Mouse (Mus musculus) liver, embryonic 16.5 days (tissue): ENCODE results near the gene Vash2. TPM values are rescaled to one million over a fixed set of nuclear protein-coding genes. Genes with fewer than 3 reads are reported as not detected.

Source experiments
- ATAC-seq: fragments of 200-750 bp; cut with Nextera tagmentation; 2 replicates; pipeline ENCODE4 v1.8.0; 2017; ENCODE audit warnings: low read depth, mild to moderate bottlenecking, moderate number of reproducible peaks, moderate library complexity
- H3K27ac ChIP-seq: fragments of 300-500 bp; sonication (generic); 2 replicates; pipeline ENCODE4 v1.5.1; 2014; ENCODE audit warnings: mild to moderate bottlenecking, low read length
- H3K27me3 ChIP-seq: fragments of 300-500 bp; sonication (generic); 2 replicates; pipeline ENCODE4 v1.6.1; 2014; ENCODE audit warnings: low read depth, low read length, mixed read lengths; ENCODE audit not compliant: control insufficient read depth, insufficient read depth
- H3K36me3 ChIP-seq: fragments of 300-500 bp; sonication (generic); 2 replicates; pipeline ENCODE4 v1.6.1; 2014; ENCODE audit warnings: mild to moderate bottlenecking; ENCODE audit not compliant: control insufficient read depth, insufficient read depth
- H3K4me1 ChIP-seq: fragments of 300-500 bp; sonication (generic); 2 replicates; pipeline ENCODE4 v1.6.1; 2014; ENCODE audit warnings: low read depth, low read length, mixed read lengths; ENCODE audit not compliant: control insufficient read depth
- H3K4me2 ChIP-seq: fragments of 300-500 bp; sonication (generic); 2 replicates; pipeline ENCODE4 v1.6.1; 2014; ENCODE audit warnings: low read depth, low read length, mixed read lengths
- H3K4me3 ChIP-seq: fragments of 300-500 bp; sonication (generic); 2 replicates; pipeline ENCODE4 v1.5.1; 2014; ENCODE audit warnings: low read depth, mild to moderate bottlenecking, low read length
- H3K9ac ChIP-seq: fragments of 300-500 bp; sonication (generic); 2 replicates; pipeline ENCODE4 v1.6.1; 2014; ENCODE audit warnings: low read depth, low read length
- H3K9me3 ChIP-seq: fragments of 300-500 bp; sonication (generic); replicated peaks from 2 replicates; pipeline ENCODE4 v1.6.1; 2016; ENCODE audit warnings: low read length; ENCODE audit not compliant: control insufficient read depth
- WGBS: fragments of 180-500 bp; shearing (Covaris S2); extraction: QIAGEN DNeasy Blood & Tissue Kit; methylation state at CpG from one replicate; pipeline ENCODE4 v1.1.7; 2014; ENCODE audit not compliant: insufficient replicate concordance; 5-methylcytosine and 5-hydroxymethylcytosine counted together
- polyA plus RNA-seq: library from polyadenylated mRNA; unstranded; fragments of >200 nt; fragmentation: Nextera tagmentation; extraction: Ambion mirVana; gene quantifications from 2 replicates; pipeline ENCODE4 v1.2.1, GENCODE M21; 2015

The Vash2 gene
- polyA plus RNA-seq, 1 experiment from 2014 or later, result 0.94 TPM

GRCm38 (mm10) chr1:190898899-190899575 lies 80.1 kb downstream of the Vash2 start:
- 68% methylated on average over 9 of the region's 9 CpGs for WGBS
- ATAC-seq, result no peak
- Histone ChIP-seq H3K27ac (no peak overlapping the region), H3K36me3 (0 out of 2 replicates have a peak, but pooled peaks cover 4% of the 10 kb centered on the region), H3K4me1 (no peaks in the 10 kb centered on the region), H3K9ac (no peak overlapping the region), H3K9me3 (no peaks in the 10 kb centered on the region), H3K4me2 (no peak overlapping the region), H3K4me3 (no peak overlapping the region), H3K27me3 (no peaks in the 10 kb centered on the region)

GRCm38 (mm10) chr1:190898186-190898585 lies 80.9 kb downstream of the Vash2 start:
- Histone ChIP-seq H3K27ac (no peak overlapping the region), H3K9me3 (no peaks in the 10 kb centered on the region), H3K4me3 (no peak overlapping the region), H3K4me2 (no peak overlapping the region), H3K36me3 (no peaks in the 10 kb centered on the region), H3K9ac (no peak overlapping the region), H3K27me3 (no peaks in the 10 kb centered on the region), H3K4me1 (no peaks in the 10 kb centered on the region; the same call in 1 of the 2 replicates)
- ATAC-seq, result no peak
- WGBS, result 72% methylated on average over 3 of the region's 3 CpGs

Other genes starting within 250 kb of the Vash2 start
- 3.4 and 4.9 TPM in 2 replicates for gene Rps6kc1, start 67.5 kb downstream of the Vash2 start, polyA plus RNA-seq
- 11.3 and 11.6 TPM in 2 replicates for gene Angel2, start 54.2 kb downstream of the Vash2 start, polyA plus RNA-seq
- 2.1 and 2.2 TPM in 2 replicates for gene Flvcr1, start 46.9 kb upstream of the Vash2 start, polyA plus RNA-seq
- not detected in 2 replicates for gene Spata45, start 57.3 kb upstream of the Vash2 start, polyA plus RNA-seq
- 5.9 and 6.4 TPM in 2 replicates for gene Tatdn3, start 83.6 kb upstream of the Vash2 start, polyA plus RNA-seq
- gene Nsl1, start 83.7 kb upstream of the Vash2 start, polyA plus RNA-seq, result 12.7 and 13.5 TPM in 2 replicates
- 1.5 and 2.4 TPM in 2 replicates for gene Batf3, start 118.6 kb upstream of the Vash2 start, polyA plus RNA-seq
- gene Fam71a, start 185.5 kb upstream of the Vash2 start, polyA plus RNA-seq, result not detected in 2 replicates
- gene Atf3, start 238.7 kb upstream of the Vash2 start, polyA plus RNA-seq, result 1.5 and 1.9 TPM in 2 replicates